Mouse (Mus musculus): ENCODE measurements at regions not wholly inside any gene's neighbourhood (a gene's known extent, or its start where the extent isn't known, plus 50 kb on each side); places are given as distances from the start of the nearest gene placed in this dataset.
"Not testable (repeated sequence)": the region's sequence is repeated elsewhere in the genome, so short reads cannot be mapped to it uniquely, and the experiment has no call there.

- DNase-seq = no peak
Observed at GRCm38 (mm10) chr15:87818566-87818965, 274.5 kb downstream of the Fam19a5 start.

- no peak for DNase-seq
Observed at GRCm38 (mm10) chr15:87842097-87842496, 298.0 kb downstream of the Fam19a5 start.

DNA sequence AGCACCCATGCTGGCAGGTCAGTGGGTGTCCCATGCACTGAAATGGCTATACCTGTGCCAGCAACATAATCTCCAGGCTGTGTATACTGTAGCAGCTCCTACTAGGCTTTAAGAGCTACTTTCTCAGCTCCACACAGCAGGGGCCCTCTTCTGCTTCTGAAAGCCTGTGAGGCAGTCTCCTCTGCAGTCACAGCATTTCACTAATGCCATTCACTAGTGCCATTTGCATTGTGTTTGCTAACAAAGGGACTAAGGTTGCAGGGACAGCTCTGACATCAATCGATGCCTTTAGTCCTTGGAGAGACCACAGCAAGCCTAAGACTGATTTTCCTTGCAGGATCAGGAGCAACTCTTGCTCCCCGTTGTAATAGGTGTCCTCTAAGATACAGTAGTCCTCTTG is 315.0 kb downstream of the Fam19a5 start:
- DNase-seq = no peak

- DNase-seq = no peak
Observed at GRCm38 (mm10) chr15:87876286-87876899, 332.3 kb downstream of the Fam19a5 start.

- DNase-seq = no peak
Observed at GRCm38 (mm10) chr15:87890903-87891302, 346.8 kb downstream of the Fam19a5 start.

- not testable (repeated sequence) for DNase-seq
Observed at GRCm38 (mm10) chr15:87894866-87895265, 350.8 kb downstream of the Fam19a5 start.

- no peak for DNase-seq
Observed at GRCm38 (mm10) chr15:87898655-87899054, 354.6 kb downstream of the Fam19a5 start.

GRCm38 (mm10) chr15:87904436-87904835 is 360.3 kb downstream of the Fam19a5 start:
- DNase-seq = no peak

DNA sequence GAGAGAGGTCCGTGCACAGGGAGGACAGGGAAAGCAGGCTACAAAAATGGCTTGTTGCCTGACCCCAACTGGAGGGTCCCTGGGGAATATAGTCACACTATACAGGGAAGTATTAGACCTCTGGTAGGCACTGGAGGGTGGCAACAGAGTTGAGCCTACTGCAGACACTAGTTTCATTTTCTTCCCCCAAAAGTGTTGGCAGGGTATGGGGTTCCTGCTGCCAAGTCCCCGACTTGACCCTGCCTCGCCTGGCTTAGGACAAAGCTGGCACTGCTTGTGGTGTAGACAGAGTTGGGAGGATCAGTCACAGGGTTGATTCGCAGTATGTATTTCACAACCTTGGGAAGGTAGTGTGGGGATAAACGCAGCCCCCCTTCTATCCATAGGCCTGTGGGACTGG is 362.2 kb downstream of the Fam19a5 start:
- DNase-seq = no peak

GRCm38 (mm10) chr15:87922091-87922490 is 378.0 kb downstream of the Fam19a5 start:
- DNase-seq = no peak

DNA sequence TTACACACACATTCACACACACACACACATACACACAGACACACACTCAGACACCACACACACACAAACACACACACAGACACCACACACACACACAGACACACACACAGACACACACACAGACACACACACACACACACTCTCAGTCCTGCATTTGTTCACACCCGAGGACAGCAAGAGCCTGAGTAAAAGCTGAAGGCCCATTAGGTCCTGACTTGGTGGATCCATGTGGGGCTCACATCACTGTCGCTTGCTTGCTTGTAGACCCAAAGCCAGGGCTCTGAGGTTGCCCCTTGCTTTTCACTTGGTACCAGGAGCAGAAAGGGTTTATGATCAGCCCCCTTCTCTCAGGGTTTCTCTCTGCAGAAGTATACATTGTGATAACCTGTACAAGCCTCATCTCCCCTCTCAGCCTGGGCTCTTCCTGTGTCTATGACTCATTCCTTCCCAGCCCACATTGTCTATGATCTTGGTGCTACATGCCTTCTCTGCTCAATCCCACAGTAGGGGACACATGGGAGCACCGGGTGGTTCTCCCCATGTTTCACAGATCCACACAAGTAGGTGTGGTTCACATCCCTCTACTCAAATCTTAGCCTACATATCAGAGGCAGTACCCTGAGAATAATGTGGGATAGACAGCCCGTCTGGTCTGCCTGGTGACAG is 378.8 kb downstream of the Fam19a5 start:
- no peak for DNase-seq

DNA sequence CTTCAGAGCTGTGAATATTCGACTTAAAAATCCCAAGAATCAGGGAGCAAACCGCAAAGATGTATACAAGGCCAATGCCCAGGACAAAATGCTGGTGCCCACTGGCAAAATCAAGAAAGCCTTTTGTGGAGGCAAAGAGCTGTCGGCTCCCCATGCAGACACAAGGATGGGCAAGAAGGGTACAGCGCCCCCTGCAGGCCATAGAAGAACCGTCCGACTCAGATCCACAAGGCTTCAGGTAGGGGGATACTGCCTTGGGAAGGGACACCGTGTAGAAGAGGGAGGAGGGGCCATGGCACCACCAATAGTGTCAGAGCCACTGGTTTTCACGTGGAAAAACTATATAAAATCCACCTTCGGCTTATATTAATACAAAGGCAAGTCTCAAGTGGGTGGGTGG is 379.8 kb downstream of the Fam19a5 start:
- DNase-seq = no peak

DNA sequence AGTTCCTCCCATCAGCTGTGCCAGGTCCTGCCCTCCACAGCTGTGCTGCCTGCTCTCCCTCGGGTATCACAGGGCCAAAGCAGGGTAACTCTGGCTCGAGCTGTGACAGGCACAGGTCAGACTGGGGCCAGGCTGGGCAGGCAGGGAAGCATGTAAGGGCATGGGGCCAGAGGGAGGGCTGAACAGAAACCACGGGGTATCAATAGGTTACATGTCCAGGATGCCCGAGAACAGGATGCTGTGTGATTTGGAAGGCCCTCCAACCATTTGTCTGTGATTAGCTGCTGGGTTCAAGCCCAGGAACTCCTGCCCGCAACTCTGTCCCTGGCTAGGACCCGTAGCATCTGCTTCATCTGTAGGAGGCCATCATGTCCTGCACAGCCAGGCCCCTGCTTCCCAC is 391.9 kb downstream of the Fam19a5 start:
- DNase-seq = no peak

- peak in 1 of 2 experiments; percentile 55 for DNase-seq
Observed at GRCm38 (mm10) chr15:87940837-87941236, 396.7 kb downstream of the Fam19a5 start.

GRCm38 (mm10) chr15:87952531-87952930 is 408.4 kb downstream of the Fam19a5 start:
- DNase-seq = no peak

GRCm38 (mm10) chr15:87955685-87956256 is 411.7 kb downstream of the Fam19a5 start:
- no peak for DNase-seq

GRCm38 (mm10) chr15:87958866-87959265 is 414.8 kb downstream of the Fam19a5 start:
- no peak for DNase-seq

- DNase-seq = no peak
Observed at GRCm38 (mm10) chr15:87972641-87973040, 428.5 kb downstream of the Fam19a5 start.

- DNase-seq = no peak
Observed at GRCm38 (mm10) chr15:87987322-87987985, 443.4 kb downstream of the Fam19a5 start.

DNA sequence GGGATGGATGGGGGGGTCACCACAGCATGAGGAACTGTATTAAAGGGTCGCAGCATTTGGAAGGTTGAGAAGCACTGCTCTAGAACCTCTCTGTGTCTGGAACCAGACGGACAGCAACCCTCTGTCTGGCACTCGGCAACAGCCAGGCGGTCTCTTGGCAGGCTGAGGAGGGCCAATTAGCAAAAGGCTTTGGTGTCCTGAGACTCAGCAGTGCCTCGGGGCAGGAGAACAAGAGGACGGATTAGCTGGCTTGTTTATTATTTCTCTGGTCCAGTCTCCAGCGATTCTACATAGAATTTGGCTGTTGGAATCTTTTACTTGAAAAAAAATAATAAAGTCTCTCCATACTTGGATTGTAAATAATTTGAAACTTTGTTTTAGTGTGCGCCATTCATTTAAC is 450.4 kb downstream of the Fam19a5 start:
- DNase-seq = no peak

DNA sequence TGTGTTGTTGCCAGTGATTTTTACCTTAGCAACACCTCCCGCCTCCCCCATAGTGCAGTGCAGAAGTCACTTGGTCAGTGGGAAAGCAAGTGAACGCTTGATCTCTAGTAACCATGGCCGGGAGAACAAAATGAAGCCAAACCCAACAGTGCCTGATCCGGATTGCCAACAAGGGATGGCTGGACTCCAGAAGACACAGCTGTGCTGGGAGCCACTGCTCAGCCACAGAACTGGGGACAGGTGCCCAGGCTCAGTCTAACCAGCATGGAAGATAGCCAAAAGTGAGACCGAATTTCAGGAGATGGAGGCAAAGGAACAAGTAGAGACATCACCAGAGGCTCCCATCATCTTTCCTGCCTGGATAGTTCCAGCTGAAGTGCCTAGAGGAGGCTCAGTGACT is 473.0 kb downstream of the Fam19a5 start:
- DNase-seq = no peak

GRCm38 (mm10) chr15:88032751-88033150 is 488.7 kb downstream of the Fam19a5 start:
- no peak for DNase-seq

DNA sequence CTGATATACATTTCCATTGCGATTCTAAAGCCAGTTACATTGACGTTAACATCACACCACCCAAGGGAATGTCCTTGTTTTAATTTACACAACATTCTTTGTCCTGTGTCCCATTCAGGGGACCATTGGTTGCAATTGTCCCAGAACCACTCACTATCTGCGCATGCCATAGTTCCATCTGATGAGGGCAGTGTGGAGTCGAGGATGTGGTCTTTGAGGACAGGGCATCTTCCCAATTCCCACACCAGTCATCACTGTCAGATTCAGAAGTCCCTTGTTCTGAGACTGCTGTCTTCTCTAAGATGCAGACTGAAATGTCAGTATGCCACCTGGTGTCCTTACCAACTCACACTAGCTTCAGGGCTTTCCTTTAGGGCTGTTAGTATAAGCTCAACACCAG is 489.6 kb downstream of the Fam19a5 start:
- DNase-seq = no peak

DNA sequence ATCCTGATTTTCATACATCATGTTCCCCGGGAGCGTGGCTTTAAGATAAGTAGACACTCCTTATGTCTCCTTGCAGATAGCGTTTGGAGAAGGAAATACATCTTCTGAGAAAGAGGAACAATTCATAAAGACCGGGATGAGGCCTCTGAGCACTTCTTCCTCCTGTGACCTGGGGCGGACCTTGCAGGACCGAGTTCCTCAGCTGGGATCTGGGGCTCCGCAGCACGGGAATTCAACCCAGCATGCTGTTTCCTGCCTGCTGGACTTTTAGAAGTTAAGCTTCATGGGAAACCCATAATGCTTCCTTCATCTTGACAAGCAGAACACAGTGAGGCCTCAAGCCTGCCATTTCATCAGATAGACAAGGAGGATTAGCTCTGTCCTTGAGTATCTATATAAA is 491.4 kb downstream of the Fam19a5 start:
- no peak for DNase-seq
